Mouse (Mus musculus) heart, postnatal 4 days (tissue): ENCODE results near the gene Rnf157. TPM values are rescaled to one million over a fixed set of nuclear protein-coding genes. Genes with fewer than 3 reads are reported as not detected.
"Not testable (repeated sequence)": the region's sequence is repeated elsewhere in the genome, so short reads cannot be mapped to it uniquely, and the experiment has no call there.

Experiments
- DNase-seq: peaks from one replicate; pipeline ENCODE4 v3.0.0; 2021
- total RNA-seq, 2 experiments: library from RNA; stranded (reverse); gene quantifications; 2 replicates each; pipeline ENCODE4 v1.2.3; 2021

Gene Rnf157
- total RNA-seq, 2 experiments from 2014 or later: 11.9 to 12.4 TPM

DNA sequence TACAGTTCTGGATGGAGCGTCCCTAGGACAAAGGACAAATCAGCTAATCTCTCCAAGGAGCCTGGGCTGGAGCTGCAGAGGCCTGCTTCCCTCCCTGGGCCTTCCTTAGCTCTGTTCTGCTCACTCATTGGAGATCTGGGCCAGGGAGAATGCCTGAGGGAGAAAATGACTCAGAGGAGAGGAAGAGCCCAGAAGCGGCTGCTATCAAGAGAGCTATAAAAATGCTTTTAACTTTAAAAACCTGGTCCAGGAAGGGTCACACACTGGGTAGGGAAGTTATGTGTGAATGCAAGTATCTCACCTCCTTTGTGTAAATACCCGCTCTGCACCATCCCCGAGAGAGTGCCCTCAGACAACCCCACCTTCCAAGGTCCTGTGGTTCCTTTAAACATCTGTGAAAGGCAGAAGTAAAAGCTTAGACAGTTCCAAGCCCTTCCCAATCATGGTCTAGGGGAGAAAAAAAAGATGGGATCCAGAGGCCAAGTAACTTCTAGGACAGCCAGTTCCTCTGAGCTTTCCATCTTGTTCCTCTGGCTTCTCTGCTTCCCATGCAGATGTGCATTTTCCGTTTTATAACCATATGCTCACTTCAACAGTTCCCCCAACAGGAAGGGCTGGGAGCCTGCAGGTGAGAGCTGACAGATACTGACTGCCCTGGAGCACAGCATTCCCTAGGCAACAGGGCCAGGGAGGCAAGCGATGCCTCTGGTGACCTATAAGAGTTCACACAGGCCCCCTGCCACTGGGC lies 3.5 kb upstream of the Rnf157 start:
- DNase-seq: peak; percentile 44

DNA sequence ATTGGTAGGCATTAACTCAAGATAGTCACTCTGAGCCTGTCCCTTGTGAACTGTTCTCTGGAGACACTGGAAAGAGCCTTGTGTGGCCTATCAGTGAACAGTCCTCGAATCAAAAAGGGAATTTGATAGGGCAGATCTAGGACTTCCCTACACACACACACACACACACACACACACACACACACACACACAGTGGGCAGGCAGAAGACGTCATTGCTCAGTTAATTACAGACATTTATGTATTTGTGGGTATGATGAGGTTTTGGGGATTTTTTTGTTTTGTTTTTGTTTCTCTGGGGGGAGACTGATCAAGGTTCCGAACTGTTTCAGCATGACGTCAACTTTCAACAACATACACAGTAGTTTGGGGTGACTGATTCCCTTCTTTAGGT lies 795 bp upstream of the Rnf157 start:
- no peak for DNase-seq

DNA sequence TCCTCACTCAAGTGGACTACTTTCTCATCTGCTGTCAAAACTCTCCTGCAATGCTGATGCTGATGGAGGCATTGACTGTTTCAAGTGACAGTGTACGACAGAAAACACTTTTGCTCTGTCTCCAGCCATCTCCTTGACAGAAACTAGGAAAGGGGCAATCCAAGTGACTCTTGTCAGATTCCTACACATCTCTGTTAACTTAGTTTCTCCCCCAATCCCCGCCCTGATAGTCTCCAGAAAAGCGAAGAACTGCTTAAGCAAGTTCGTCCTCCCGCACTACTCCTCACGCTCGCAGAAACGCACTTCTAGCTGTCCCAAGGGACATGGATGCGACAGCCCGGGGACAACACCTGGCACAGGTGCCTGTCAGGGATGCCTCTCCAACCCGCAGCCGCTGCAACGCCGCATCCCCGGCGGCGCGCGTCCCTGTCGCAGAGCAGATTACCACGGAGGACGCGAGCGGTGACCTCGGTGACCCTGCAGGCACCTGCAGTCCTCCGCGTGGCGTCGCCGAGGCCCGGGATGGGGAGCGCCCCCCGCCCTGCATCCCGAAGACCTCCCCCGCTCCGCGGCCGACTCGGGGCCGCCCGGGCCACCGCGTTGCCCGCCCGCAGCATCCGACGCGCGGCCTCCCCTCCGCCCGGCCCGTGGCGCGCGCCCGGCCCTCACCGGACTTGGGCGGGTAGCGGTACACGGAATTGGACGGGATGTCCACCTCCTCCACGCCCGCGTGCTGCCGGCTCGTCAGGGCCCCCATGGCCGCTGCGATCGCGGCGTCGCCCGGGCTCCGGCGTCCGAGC lies 604 bp downstream of the Rnf157 start:
- peak; percentile 24 for DNase-seq

DNA sequence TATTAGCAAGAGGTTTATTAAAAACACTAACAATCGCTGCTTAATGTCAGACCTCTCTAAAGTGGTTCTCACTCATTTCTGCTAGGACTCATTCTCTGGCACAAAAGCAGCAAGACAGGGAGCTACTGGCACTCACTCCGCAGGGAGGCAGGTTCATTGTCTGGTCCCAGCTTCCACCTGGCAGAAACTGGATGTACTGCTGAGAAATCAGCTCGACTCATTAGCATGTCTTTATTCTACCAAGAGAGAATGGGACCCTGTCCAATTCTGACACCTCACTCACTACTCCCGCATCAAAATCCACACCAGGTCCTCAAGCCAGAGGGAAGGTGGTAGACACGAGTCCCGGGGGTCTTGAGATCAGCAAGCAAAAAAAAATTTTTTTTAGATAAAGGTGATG lies 1.2 kb downstream of the Rnf157 start:
- DNase-seq: no peak

DNA sequence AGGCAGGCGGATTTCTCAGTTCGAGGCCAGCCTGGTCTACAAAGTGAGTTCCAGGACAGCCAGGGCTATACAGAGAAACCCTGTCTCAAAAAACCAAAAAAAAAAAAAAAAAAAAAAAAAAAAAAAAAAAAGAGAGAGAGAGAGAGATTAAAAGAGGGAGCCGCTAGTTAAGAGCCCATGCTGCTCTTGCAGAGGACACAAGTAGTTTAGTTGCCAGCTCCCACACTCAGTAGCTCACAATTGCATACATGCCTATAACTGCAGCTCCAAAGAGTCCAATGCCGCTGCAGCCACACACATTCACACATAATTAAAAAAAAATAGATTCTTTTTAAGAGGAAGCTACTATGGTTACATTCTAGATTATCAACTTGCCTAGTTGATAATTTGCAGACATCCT lies 2.4 kb downstream of the Rnf157 start:
- DNase-seq: not testable (repeated sequence)

DNA sequence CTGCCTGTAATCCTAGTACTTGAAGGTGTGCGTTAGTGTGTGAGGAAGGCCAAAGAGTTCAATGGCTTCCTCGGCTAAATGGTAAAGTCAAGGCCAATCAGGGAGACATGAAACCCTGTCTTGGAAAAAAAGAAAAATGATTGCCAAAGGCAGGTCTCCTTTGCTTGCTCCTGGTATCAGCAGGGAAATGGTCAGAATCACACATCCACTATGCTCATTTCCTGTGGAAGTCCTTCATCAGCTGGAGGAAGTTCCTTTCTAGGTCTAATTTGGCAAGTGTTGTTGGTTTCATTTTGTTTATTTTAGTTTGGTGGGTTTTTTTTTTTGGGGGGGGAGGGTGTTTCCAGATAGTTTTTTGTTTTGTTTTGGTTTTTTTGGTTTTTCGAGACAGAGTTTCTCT lies 3.8 kb downstream of the Rnf157 start:
- DNase-seq: no peak

DNA sequence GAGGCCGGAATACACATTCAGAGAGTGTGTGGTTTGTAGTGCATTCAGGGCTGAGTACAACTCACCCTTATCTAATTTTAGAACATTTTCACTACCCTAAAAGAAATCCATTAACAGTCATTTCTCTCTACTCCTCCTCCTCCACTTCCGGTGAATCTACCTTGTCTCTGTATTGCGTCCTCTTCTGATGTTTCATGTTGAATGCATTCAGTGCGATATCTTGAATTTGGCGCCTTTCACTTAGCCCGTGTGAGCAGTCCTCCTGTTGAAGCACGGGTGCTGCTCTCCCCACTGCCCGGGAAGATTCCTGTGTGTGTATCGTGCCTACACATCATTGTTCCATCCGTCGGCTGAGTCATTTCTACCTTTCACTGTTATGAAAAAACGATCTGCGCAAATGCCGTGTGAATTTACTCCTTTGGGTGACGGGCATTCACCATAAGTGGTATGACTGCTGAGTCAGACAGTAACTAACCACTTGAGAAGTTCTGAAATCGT lies 6.6 kb downstream of the Rnf157 start:
- no peak for DNase-seq

DNA sequence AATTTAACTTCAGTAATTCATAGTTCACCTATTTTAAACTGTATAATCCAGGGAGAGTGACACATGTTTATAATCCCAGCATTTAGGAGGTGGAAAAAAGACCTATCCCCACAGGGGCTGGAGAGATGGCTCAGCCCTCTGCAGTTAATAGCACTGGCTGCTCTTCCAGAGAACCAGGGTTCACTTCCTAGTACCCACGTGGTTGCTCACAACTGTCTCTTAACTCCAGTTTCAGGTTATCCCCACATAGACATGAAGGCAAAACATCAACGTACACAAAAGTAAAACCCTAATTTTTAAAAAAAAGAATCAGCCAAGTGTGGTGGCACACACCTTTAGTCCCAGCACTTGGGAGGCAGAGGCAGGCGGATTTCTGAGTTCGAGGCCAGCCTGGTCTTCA lies 7.2 kb downstream of the Rnf157 start:
- no peak for DNase-seq

DNA sequence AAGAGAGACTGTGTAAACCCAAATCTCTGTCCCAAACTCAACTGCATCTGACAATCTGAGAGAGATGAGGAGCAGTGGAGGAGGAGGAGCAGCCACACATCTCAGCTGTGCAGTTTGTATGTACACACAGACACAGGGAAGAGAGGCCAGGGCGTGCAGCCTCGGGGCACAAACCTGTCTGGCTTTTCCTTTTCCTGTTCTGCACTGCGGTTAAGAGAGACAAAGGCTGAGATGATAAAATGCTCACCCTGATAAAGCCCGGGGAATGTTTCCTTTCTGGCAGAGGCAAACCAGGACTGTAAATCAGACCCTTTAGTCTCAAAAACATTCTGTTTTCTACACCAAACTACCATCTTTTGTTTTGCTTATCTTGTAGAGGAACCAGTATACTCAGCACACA lies 12.3 kb downstream of the Rnf157 start:
- DNase-seq: no peak

DNA sequence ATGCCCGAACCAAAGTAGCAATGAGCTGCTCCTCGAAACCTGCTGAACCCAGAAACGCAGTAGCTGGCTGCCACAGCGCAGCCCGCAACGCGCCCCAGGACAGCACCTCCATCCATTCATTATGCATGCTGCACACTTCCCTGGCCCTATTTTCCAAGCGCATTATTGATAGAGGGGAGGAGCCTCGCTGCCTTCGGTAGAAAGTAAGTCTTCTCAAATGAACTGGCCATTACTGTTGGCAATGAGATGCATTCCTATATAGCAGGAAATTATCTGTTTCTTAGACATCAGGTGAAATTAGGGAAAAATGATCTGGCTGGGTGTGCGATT lies 14.5 kb downstream of the Rnf157 start:
- DNase-seq: no peak

DNA sequence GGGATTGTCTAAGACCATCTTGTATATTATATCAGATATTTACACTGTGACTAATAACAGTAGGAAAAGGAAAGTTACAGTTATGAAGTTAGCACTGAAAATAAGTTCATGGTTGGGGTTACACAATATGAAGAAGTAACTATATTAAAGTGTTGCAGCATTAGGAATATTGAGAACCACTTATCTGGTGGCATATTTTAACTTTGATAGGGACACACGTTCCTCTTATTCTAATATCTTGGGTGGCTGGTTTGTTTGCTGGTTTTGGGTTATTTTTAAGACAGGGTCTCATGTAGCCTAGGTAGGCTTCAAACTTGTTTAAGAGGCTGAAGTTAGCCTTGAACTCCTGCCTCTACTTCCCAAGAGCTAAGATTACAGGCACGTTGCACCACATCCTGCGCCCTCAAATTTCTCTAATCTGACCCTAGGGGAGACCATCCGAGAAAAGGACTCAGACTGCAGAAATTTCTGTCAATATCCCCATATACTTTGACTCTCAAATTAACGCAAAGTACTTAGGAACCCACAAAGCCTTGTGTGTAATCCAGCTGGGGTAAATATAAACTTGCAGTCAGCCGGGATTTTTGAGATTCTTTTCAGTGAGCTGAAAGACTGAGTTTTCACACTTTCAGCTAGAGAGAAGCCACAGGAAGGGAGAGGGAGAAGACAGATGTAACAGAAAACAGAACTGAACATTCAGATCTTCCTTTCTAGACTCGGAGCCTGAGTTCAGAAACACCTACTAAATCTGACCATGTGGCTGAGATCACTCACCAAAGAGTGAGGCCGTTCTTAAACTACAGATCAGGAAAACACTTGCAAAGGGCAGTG lies 15.1 kb downstream of the Rnf157 start:
- no peak for DNase-seq

DNA sequence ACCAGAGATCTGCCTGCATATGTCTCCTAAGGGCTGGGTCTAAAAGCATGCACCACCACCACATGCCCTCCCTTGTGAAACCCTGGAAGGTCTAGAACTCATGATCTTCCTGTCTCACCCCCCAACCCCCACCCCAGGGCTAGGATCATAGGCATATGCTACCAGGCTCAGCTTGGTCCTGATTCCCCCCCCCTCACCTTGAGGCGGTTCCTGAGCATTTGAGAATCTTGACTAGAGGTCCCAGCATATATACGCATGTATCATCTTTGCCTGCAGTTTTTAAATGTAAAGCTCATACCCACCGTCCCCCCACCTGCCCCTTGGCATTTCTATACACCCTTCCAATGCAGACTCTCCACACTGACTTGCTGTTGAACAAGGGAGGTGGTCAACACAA lies 15.9 kb downstream of the Rnf157 start:
- no peak for DNase-seq

DNA sequence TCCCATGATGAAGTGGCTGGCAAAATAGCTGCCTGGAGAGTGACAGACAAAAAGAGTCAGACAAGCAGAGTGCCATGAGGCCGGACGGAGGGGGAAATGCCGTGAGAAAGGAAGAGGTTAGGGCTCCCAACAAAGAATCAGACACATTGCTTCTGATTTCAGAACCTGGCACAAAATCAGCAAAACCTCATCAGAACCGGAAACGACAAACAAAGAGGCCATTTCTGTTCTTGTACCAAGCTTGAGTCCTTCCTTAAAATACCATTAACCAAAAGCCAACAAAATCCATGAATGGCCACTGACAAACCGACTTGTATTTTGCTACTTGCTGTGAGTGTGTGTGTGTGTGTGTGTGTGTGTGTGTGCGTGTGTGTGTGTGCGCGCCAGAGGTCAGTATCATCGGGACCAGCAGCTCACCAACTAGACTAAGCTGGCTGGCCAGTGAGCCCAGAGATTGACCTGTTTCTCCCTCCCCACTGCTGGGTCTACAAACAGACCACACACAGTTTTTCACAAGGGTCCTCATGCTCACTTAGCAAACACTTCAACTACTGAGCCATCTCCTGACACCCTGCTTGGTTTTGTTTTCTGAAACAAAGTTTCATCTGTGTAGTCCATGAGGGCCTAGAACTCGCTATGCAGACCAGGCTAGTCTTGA lies 16.4 kb downstream of the Rnf157 start:
- no peak for DNase-seq

DNA sequence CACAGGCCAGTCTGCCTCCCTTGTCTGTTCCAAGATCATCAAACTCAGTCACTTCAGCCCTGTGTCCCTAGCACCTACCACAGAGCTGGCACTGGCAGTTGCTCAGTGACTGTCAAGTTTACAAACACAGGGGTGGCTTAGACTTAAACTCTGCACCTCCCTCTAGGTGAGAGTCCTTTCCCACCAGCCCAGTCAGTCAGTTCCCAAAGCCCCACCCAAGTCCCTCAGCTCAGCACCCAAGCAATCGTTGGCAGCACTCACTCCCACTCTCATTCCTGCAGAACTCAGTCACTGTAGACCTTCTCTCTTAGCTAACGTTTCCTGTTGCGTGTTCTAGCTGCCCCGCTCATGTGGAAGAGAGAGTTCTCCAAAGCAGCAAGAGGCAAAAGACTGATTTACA lies 18.1 kb downstream of the Rnf157 start:
- no peak for DNase-seq

DNA sequence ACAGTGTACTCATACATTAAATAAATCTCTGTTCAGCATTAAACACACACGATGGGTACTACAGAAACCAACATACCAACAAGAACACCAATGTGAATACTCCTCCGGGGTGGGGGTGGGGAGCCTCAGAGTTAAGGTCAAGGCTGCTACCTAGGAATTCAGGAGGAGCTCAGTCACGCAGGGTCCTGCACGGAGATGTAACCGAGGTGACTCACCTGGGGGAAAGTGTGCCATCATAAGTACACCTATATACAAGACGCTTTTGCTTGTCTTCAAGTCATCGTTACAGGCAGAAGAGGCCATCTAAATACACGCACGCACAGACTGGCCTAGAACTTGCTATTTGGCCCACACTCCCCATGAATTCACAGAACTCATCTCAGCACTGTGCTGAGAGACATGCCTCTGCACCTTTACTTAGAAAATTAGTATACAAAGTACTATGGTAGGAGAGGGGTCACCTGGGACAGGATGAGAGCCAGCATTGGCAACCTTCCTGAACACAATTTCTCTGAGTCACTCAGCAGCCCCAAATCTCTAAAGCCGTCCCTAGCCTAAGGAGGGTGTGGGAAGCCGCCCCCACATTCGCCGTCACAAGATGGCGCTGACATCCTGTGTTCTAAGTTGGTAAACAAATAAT lies 23.9 kb downstream of the Rnf157 start:
- peak; percentile 53 for DNase-seq

DNA sequence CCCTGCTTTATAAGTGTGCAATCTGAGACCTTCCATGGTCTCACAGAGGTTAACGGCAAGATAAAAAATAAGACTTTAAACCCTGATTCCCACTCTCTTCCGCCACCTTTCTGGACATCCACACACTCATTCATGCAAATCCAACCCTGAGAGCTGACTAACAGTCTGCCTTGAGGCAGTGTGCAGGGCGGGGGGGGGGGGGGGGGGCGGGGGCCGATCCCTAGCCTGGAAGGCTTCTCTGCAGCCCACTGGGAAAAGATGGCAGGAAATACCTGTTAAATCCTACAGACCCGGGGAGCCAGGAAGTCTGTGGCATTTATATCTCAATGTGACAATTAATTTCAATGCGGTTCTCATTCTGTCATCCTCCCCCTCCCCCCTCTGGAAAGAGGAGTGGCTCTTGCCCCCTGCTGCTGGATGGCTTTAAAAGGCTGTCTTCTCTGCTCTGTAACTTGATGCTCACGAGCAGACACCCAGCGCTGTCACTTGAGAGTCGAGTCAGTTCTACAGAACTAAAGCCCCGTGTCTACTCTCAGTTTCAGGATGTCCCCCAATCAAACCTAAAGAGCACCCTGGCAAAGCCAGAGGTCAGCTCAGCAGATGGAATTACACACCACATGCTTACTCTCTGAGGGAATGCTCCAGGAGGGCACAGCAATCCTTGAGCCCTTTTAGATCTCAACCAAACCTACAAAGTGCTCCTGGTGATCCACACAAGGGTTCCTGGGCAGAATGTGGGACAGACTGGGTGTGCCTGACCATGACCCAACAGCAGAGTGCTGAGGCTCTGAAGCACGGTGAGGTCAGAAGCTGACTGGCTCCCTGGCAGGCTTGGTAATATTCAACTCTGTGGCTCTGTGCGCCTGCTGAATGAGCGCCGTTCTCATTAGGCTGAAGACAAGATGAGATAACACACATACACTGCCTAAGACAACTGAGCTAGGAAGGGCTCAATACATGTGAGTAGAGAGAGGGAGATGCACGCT lies 25.5 kb downstream of the Rnf157 start:
- DNase-seq: peak; percentile 30

DNA sequence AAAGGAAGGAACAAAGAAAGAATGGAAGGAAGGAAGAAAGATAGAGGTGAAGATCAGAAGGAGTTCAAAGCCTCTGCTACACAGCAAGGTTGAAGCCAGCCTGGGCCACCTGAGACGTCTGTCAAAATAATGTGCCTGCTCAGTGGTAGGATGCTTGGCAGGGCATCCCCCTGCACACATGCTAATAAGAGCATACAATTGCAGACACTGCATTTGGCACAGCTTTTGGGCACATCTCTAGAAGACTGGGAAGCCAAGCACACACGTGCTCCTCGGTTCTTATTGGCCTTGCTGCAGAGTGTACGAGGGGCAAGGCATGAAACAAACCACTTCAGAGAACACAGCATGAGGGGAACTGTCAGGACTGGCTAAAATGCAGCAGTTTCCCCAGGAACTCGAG lies 26.8 kb downstream of the Rnf157 start:
- no peak for DNase-seq

DNA sequence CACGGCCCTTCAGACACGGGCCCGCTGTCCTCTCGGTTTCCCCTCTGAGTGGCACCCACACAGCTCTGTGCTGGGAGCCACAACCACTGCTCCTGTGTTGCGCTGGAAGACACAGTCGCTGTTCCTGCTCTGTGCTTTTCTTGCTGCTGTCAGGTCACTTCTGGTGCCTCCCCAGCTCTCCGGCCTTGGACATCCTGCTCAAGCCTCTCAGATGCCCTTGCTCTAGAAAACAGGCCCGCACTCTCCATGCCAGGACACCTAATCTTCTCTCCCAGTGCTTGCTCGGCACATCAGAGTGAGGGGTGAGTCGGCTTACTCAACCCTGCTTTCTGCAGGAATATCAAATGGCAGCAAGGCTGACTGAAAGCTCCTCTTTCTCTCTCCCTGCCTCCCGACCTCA lies 28.7 kb downstream of the Rnf157 start:
- DNase-seq: no peak

DNA sequence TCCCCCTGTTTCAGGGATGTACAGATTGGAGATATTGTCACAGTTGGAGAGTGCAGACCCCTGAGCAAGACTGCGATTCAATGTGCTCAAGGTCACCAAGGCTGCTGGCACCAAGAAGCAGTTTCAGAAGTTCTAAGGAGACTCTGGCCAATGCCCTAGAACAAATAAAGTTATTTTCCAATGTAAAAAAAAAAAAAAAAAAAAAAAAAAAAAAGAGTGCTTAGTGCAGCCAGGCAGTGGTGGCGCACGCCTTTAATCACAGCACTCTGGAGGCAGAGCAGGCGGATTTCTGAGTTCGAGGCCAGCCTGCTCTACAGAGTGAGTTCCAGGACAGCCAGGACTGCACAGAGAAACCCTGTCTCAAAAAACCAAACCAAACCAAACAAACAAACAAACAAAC lies 29.8 kb downstream of the Rnf157 start:
- not testable (repeated sequence) for DNase-seq

DNA sequence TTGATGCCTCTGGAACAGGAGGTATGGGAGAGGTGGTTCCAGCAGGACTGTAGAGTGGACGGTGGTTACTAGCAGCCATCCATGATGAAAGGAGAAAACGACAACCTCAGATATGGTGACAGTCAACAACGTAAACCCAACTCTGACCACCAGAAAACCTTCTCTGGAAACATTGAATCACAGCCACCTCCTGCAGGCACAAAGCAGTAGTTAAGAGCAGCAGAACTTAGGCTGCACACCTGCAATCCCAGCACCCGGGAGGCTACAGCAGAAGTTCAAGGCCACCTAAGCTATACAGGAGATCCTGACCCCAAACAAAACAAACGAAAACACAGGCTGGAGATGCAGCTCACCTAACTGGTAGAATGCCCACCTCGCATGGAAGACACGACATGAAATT lies 32.1 kb downstream of the Rnf157 start:
- no peak for DNase-seq

DNA sequence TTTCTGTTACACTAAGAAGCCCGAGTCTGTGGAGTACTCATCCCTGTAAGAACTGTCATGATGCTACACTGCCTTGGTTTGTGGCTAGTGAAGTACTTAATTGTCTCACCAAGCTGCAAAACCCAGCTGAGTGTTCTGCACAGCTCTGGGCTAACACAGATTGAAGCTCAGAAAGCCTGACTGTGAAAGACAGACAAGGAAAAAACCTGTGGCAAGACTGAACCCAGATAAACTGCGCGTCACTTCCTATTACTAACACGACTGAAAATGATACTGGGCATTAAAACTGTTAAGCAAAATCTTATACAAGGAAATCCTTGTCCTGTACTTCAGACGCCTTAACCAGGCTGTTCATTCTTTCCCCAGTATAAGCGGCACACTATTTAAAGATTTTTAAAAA lies 33.3 kb downstream of the Rnf157 start:
- no peak for DNase-seq
